Mouse (Mus musculus) heart, embryonic 13.5 days (tissue): ENCODE measurements at regions not wholly inside any gene's neighbourhood (a gene's known extent, or its start where the extent isn't known, plus 50 kb on each side); places are given as distances from the start of the nearest gene placed in this dataset.

Source experiments
- ATAC-seq: fragments of 200-750 bp; cut with Nextera tagmentation; 2 replicates; pipeline ENCODE4 v1.8.0; 2017; ENCODE audit warnings: moderate TSS enrichment; ENCODE audit not compliant: insufficient number of reproducible peaks, low FRiP score, low TSS enrichment; ENCODE audit errors: extremely low read depth
- H3K27ac ChIP-seq: fragments of 300-500 bp; sonication (generic); replicated peaks from 2 replicates; pipeline ENCODE4 v1.5.1; 2015; ENCODE audit warnings: moderate library complexity, mild to moderate bottlenecking, inconsistent platforms
- H3K27me3 ChIP-seq: fragments of 300-500 bp; sonication (generic); replicated peaks from 2 replicates; pipeline ENCODE4 v1.6.1; 2015; ENCODE audit warnings: mild to moderate bottlenecking, inconsistent platforms
- H3K36me3 ChIP-seq: fragments of 300-500 bp; sonication (generic); 2 replicates; pipeline ENCODE4 v1.6.1; 2015; ENCODE audit warnings: mild to moderate bottlenecking, inconsistent platforms
- H3K4me1 ChIP-seq: fragments of 300-500 bp; sonication (generic); 2 replicates; pipeline ENCODE4 v1.6.1; 2015; ENCODE audit warnings: inconsistent platforms
- H3K4me2 ChIP-seq: fragments of 300-500 bp; sonication (generic); 2 replicates; pipeline ENCODE4 v1.6.1; 2015; ENCODE audit warnings: inconsistent platforms, mild to moderate bottlenecking, moderate library complexity
- H3K4me3 ChIP-seq: fragments of 300-500 bp; sonication (generic); 2 replicates; pipeline ENCODE4 v1.5.1; 2015; ENCODE audit warnings: moderate library complexity, mild to moderate bottlenecking, inconsistent platforms
- H3K9ac ChIP-seq: fragments of 300-500 bp; sonication (generic); 2 replicates; pipeline ENCODE4 v1.6.1; 2015; ENCODE audit warnings: inconsistent platforms, mild to moderate bottlenecking, moderate library complexity
- H3K9me3 ChIP-seq: fragments of 300-500 bp; sonication (generic); 2 replicates; pipeline ENCODE4 v1.6.1; 2016; ENCODE audit warnings: inconsistent platforms
- WGBS: fragments of 180-500 bp; shearing (Covaris S2); methylation state at CpG from one replicate; pipeline ENCODE4 v1.1.7; 2015; ENCODE audit warnings: mixed read lengths; 5-methylcytosine and 5-hydroxymethylcytosine counted together

GRCm38 (mm10) chr2:79510485-79511094 lies 54.0 kb upstream of the Cerkl start:
- Histone ChIP-seq H3K4me1 (peaks cover 32% of the 10 kb centered on the region), H3K27me3 (no peaks in the 10 kb centered on the region), H3K4me2 (peak overlapping the region; percentile 60), H3K9ac (no peak overlapping the region), H3K27ac (peak overlapping the region; percentile 28; the same call in 1 of the 2 replicates), H3K36me3 (no peaks in the 10 kb centered on the region), H3K4me3 (peak overlapping the region; percentile 27), H3K9me3 (no peaks in the 10 kb centered on the region)
- 37% methylated on average over 10 of the region's 10 CpGs for WGBS
- no peak for ATAC-seq

GRCm38 (mm10) chr2:79511108-79511507 lies 54.5 kb upstream of the Cerkl start:
- 28% methylated on average over 6 of the region's 6 CpGs for WGBS
- H3K27me3 ChIP-seq = no peaks in the 10 kb centered on the region
- ATAC-seq = no peak
- H3K4me2 ChIP-seq = peak overlapping the region; percentile 60
- H3K9me3 ChIP-seq = no peaks in the 10 kb centered on the region
- H3K4me1 ChIP-seq = peaks cover 32% of the 10 kb centered on the region
- peak overlapping the region; percentile 28; the same call in 1 of the 2 replicates for H3K27ac ChIP-seq
- peak overlapping the region; percentile 27 for H3K4me3 ChIP-seq
- H3K36me3 ChIP-seq = no peaks in the 10 kb centered on the region
- H3K9ac ChIP-seq = no peak overlapping the region

GRCm38 (mm10) chr2:79511676-79512323 lies 55.2 kb upstream of the Cerkl start:
- Histone ChIP-seq H3K27me3 (no peaks in the 10 kb centered on the region), H3K36me3 (no peaks in the 10 kb centered on the region), H3K9me3 (no peaks in the 10 kb centered on the region), H3K4me2 (peak overlapping the region; percentile 60), H3K4me1 (peaks cover 32% of the 10 kb centered on the region), H3K9ac (no peak overlapping the region), H3K4me3 (peak overlapping the region; percentile 23; the same call in 1 of the 2 replicates), H3K27ac (no peak overlapping the region)
- 24% methylated on average over 11 of the region's 11 CpGs for WGBS
- ATAC-seq = no peak

- no peak overlapping the region for H3K9ac ChIP-seq
- WGBS = 73% methylated on average over 2 of the region's 2 CpGs
- H3K4me2 ChIP-seq = peak overlapping the region; percentile 60
These were observed 55.8 kb upstream of the Cerkl start for GRCm38 (mm10) chr2:79512374-79512773.

DNA sequence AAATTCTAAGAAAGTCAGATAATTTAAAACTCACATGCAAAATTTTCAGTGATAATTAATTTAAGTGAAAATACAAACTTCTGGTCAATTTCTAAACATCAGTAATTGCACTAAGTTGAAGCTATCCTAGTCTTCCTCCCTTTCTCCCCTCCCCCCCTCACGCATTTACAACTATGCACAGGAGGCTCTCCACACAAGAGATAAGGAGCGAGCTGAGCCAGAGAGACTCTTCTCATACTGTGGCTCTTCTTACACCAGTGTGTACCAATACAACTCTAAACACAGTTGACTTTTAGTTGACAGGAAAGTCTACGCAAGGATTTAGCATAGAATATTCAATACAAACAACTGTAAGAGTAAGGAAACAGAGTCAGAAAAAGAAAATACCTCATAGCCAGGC lies 57.1 kb upstream of the Cerkl start:
- Histone ChIP-seq H3K4me3 (no peak overlapping the region), H3K27ac (no peak overlapping the region), H3K9ac (no peak overlapping the region), H3K4me2 (no peak overlapping the region), H3K36me3 (no peaks in the 10 kb centered on the region), H3K4me1 (peaks cover 35% of the 10 kb centered on the region), H3K9me3 (no peaks in the 10 kb centered on the region), H3K27me3 (no peaks in the 10 kb centered on the region)
- WGBS = 25% methylated on average over 3 of the region's 3 CpGs
- ATAC-seq = no peak

More at GRCm38 (mm10) chr2:79512374-79512773, 55.8 kb upstream of the Cerkl start:
- no peak for ATAC-seq
- peaks cover 32% of the 10 kb centered on the region for H3K4me1 ChIP-seq
- H3K9me3 ChIP-seq = no peaks in the 10 kb centered on the region
- no peaks in the 10 kb centered on the region for H3K36me3 ChIP-seq
- no peak overlapping the region for H3K27ac ChIP-seq
- peak overlapping the region; percentile 23; the same call in 1 of the 2 replicates for H3K4me3 ChIP-seq
- H3K27me3 ChIP-seq = no peaks in the 10 kb centered on the region

- Histone ChIP-seq H3K9me3 (no peaks in the 10 kb centered on the region), H3K9ac (no peak overlapping the region), H3K27ac (no peak overlapping the region), H3K36me3 (no peaks in the 10 kb centered on the region), H3K4me1 (peaks cover 33% of the 10 kb centered on the region), H3K4me3 (no peak overlapping the region), H3K27me3 (no peaks in the 10 kb centered on the region), H3K4me2 (no peak overlapping the region)
- 81% methylated on average over 8 of the region's 8 CpGs for WGBS
- ATAC-seq = no peak
These were observed 61.6 kb upstream of the Cerkl start for GRCm38 (mm10) chr2:79518046-79518750.

DNA sequence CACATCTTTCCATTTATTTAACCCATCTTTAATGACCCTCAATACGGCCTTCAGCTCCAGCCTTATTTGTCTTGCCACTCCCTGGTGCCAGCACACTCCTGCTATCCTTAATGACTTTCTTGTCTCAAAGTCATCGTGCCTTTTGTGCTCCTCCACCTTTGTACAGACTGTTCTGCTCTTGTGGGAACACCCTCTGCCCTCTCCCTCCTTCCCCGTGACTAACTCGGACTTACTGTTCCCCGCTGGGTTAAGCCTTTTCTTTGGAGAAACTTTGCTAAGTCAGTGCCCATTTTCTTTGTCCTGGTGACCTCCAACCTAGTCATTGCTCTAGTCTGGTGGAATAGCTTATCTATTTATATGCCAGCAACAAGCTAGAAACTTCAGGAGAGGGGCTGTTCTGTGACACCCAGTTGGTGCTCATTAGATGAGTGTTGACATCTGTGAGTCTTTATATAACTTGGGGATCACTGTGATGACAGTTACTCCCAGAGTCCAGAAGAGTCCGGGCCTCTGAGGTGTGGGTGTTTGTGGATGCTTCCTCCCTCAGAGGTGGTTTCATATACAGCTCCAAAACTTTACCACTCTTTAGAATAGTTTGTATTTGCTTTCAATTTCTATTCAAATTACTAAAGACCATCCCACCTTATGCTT lies 63.3 kb upstream of the Cerkl start:
- 48% methylated on average over 6 of the region's 6 CpGs for WGBS
- H3K36me3 ChIP-seq = no peaks in the 10 kb centered on the region
- ATAC-seq = no peak
- no peak overlapping the region for H3K4me3 ChIP-seq
- 0 out of 2 replicates have a peak overlapping the region, but pooled peaks have one; percentile 9 for H3K4me2 ChIP-seq
- H3K9ac ChIP-seq = no peak overlapping the region
- peaks cover 26% of the 10 kb centered on the region for H3K4me1 ChIP-seq
- 0 out of 2 replicates have a peak overlapping the region, but pooled peaks have one; percentile 15 for H3K27ac ChIP-seq
- H3K9me3 ChIP-seq = no peaks in the 10 kb centered on the region
- no peaks in the 10 kb centered on the region for H3K27me3 ChIP-seq

DNA sequence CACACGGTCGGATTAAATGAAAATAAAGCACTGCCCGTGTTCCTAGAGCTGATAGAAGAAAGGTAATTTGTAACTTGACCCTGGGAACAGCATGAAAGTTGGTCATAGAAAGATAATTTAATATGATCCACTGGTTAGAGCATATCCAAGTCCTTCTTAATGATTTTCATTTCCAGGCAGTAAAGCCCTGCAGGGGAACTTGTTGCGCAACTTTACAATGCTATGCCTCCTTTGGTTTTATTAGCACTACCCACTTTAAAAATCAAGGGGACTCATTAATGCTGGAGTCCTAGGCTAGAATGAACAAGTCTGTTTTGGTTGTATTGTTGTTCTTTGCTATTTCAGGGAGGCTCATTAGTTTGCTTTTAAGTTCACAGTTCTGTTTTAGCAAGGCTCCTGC lies 66.9 kb upstream of the Cerkl start:
- Histone ChIP-seq H3K4me2 (no peak overlapping the region), H3K9ac (no peak overlapping the region), H3K36me3 (no peaks in the 10 kb centered on the region), H3K4me3 (no peak overlapping the region), H3K27me3 (no peaks in the 10 kb centered on the region), H3K4me1 (peaks cover 26% of the 10 kb centered on the region), H3K9me3 (no peaks in the 10 kb centered on the region), H3K27ac (no peak overlapping the region)
- no peak for ATAC-seq
- 73% methylated on average over 4 of the region's 4 CpGs for WGBS

DNA sequence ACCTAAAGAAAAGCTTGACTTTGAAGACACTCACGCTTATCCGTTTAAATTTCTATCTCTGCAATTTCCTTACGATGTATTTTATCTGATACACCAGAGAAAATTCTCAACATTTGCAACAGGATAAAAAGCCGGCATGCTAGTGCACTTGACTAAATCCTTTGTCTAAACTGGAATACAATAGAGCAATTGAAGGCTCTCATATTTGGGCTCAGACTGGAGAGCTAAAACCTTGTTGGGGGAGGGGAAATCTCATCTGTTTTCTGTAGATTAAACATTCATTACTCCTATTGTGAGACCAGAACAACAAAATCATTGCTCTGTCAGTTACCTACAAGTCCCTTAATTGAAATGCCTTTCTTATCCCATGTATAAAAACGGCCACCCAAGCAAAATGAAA lies 70.9 kb upstream of the Cerkl start:
- no peaks in the 10 kb centered on the region for H3K27me3 ChIP-seq
- WGBS = 69% methylated on average over 5 of the region's 5 CpGs
- no peaks in the 10 kb centered on the region for H3K9me3 ChIP-seq
- no peaks in the 10 kb centered on the region for H3K36me3 ChIP-seq
- no peak overlapping the region for H3K27ac ChIP-seq
- H3K4me1 ChIP-seq = peaks cover 20% of the 10 kb centered on the region
- no peak overlapping the region for H3K4me2 ChIP-seq
- ATAC-seq = no peak
- H3K4me3 ChIP-seq = no peak overlapping the region
- no peak overlapping the region for H3K9ac ChIP-seq

GRCm38 (mm10) chr2:79528347-79528990 lies 71.9 kb upstream of the Cerkl start:
- Histone ChIP-seq H3K4me3 (no peak overlapping the region), H3K9ac (no peak overlapping the region), H3K4me2 (no peak overlapping the region; the same call in 1 of the 2 replicates), H3K9me3 (no peaks in the 10 kb centered on the region), H3K27ac (peak overlapping the region; percentile 40), H3K4me1 (peaks cover 20% of the 10 kb centered on the region), H3K27me3 (no peaks in the 10 kb centered on the region), H3K36me3 (no peaks in the 10 kb centered on the region)
- ATAC-seq = no peak
- 62% methylated on average over 18 of the region's 18 CpGs for WGBS

GRCm38 (mm10) chr2:79529185-79529584 lies 72.6 kb upstream of the Cerkl start:
- ATAC-seq = no peak
- Histone ChIP-seq H3K9me3 (no peaks in the 10 kb centered on the region), H3K36me3 (no peaks in the 10 kb centered on the region), H3K27me3 (no peaks in the 10 kb centered on the region), H3K27ac (peak overlapping the region; percentile 40), H3K9ac (no peak overlapping the region), H3K4me1 (peaks cover 20% of the 10 kb centered on the region), H3K4me3 (no peak overlapping the region), H3K4me2 (no peak overlapping the region; the same call in 1 of the 2 replicates)
- 36% methylated on average over 2 of the region's 2 CpGs for WGBS
